Mouse (Mus musculus) brain, embryonic 14.5 days (tissue): Measurements from ENCODE around the gene Meltf.

Experiments
- CTCF ChIP-seq: fragments of 200-500 bp; IDR thresholded peaks from 2 replicates; pipeline ENCODE4 v1.5.1; 2012; ENCODE audit warnings: inconsistent platforms, mild to moderate bottlenecking, moderate library complexity, borderline replicate concordance; ENCODE audit not compliant: insufficient read depth, insufficient read length; ENCODE audit errors: extremely low read depth
- POLR2A ChIP-seq: fragments of 200-500 bp; IDR thresholded peaks from 2 replicates; pipeline ENCODE4 v1.6.1; 2012; ENCODE audit warnings: mild to moderate bottlenecking, inconsistent platforms, borderline replicate concordance; ENCODE audit not compliant: poor library complexity, insufficient read depth, insufficient read length, severe bottlenecking; ENCODE audit errors: extremely low read depth

- TF ChIP-seq CTCF (no peak), POLR2A (no peak)
These were observed 20.1 kb downstream of the Meltf start for GRCm38 (mm10) chr16:31898546-31899326.
